17 mouse cellular contexts compared by ENCODE assay signal in genomic region chr12:45614509-45615150, GRCm38 (mm10).
DNase-seq lines count a peak whose midpoint lies in the region; ATAC-seq and TF ChIP-seq lines count a peak whose summit lies in the region.
"Had no signal": no experiment of that assay in that cellular context is flagged by ENCODE, and none has a peak within 500 bp of the region (broad histone marks: within the 10 kb centered on the region; RNA-seq: fewer than 3 reads in every experiment).

No protein-coding gene starts in this region.

- no peak overlapping the region for H3K4me3 ChIP-seq in kidney, embryonic 15.5 days (replicated peaks)
- H3K4me3 ChIP-seq in ES-E14 (ENCODE audit: insufficient read depth in 1 of 2, low read depth in 1 of 2, low read length in 2 of 2, poor library complexity in 1 of 2, severe bottlenecking in 1 of 2): no peak overlapping the region
- H3K4me3 ChIP-seq in forebrain, embryonic 14.5 days (ENCODE audit: low read depth, low read length): no peak overlapping the region
- H3K4me3 ChIP-seq in cerebellum, adult 2 months (replicated peaks; ENCODE audit: insufficient read depth, low read depth, low read length): no peak overlapping the region
- H3K4me3 ChIP-seq: heart, embryonic 10.5 days; liver, embryonic 12.5 days had no signal

- in situ Hi-C loops in ES-E14 (cut with MboI; ENCODE audit: low sequenced_read_pairs in 2 of 2, unreplicated experiment in 2 of 2): no loop called here

- H3K27ac ChIP-seq in kidney, embryonic 15.5 days: no peak overlapping the region
- no peak overlapping the region for H3K27ac ChIP-seq in ES-E14 (ENCODE audit: insufficient read depth, low read depth, low read length, poor library complexity, severe bottlenecking)
- H3K27ac ChIP-seq in forebrain, embryonic 14.5 days (ENCODE audit: low read depth, low read length): no peak overlapping the region
- H3K27ac ChIP-seq in cerebellum, adult 2 months (ENCODE audit: insufficient read depth, low read length): no peak overlapping the region
- H3K27ac ChIP-seq: heart, embryonic 10.5 days; liver, embryonic 12.5 days; stomach, postnatal 0 days had no signal

- H3K27me3 ChIP-seq in kidney, embryonic 15.5 days: no peaks in the 10 kb centered on the region
- no peaks in the 10 kb centered on the region for H3K27me3 ChIP-seq in forebrain, embryonic 14.5 days (replicated peaks; ENCODE audit: control insufficient read depth, insufficient read depth, low read length)
- no peaks in the 10 kb centered on the region for H3K27me3 ChIP-seq in cerebellum, adult 2 months (ENCODE audit: control insufficient read depth, insufficient read depth, low read length)
- H3K27me3 ChIP-seq: liver, embryonic 12.5 days had no signal

- peaks cover 6% of the 10 kb centered on the region for H3K4me1 ChIP-seq in kidney, embryonic 15.5 days
- H3K4me1 ChIP-seq in ES-E14 (ENCODE audit: control insufficient read depth in 2 of 2, insufficient read depth in 2 of 2, low read length in 2 of 2, poor library complexity in 1 of 2): peaks cover 2 to 3% of the 10 kb centered on the region in 2 experiments
- H3K4me1 ChIP-seq in forebrain, embryonic 14.5 days (ENCODE audit: control insufficient read depth, insufficient read depth, low read length): no peaks in the 10 kb centered on the region
- no peaks in the 10 kb centered on the region for H3K4me1 ChIP-seq in cerebellum, adult 2 months (ENCODE audit: control insufficient read depth, insufficient read depth, low read length)
- H3K4me1 ChIP-seq: heart, embryonic 10.5 days; liver, embryonic 12.5 days had no signal

- H3K36me3 ChIP-seq in kidney, embryonic 15.5 days: no peaks in the 10 kb centered on the region
- no peaks in the 10 kb centered on the region for H3K36me3 ChIP-seq in ES-E14 (ENCODE audit: control insufficient read depth, insufficient read depth, low read length, poor library complexity, severe bottlenecking)
- H3K36me3 ChIP-seq in forebrain, embryonic 14.5 days (ENCODE audit: control insufficient read depth, insufficient read depth, low read length): no peaks in the 10 kb centered on the region
- H3K36me3 ChIP-seq: heart, embryonic 10.5 days; liver, embryonic 12.5 days had no signal

- DNase-seq in kidney, postnatal 10 days: no peak
- peak; percentile 39 for DNase-seq in ES-E14 (ENCODE audit: low read depth, low spot score)
- peak; percentile 63 for DNase-seq in ZHBTc4 (ENCODE audit: low read depth, low spot score)
- peak; percentile 51 for DNase-seq in forebrain, embryonic 14.5 days (ENCODE audit: low spot score)
- DNase-seq in cerebellum, adult 2 months: no peak
- no peak for DNase-seq in cerebellum, adult 9-11 months
- DNase-seq: cerebellum, adult 9-10 months; gastrocnemius, postnatal 36 days; heart, postnatal 36 days; left cerebral cortex, postnatal 4 days; right cerebral cortex, postnatal 14 days; thymus, postnatal 25 days had no signal

- H3K9ac ChIP-seq in kidney, embryonic 15.5 days: no peak overlapping the region
- no peak overlapping the region for H3K9ac ChIP-seq in ES-E14 (ENCODE audit: insufficient read depth, low read depth, low read length, poor library complexity, severe bottlenecking)
- H3K9ac ChIP-seq in forebrain, embryonic 14.5 days (ENCODE audit: low read length): no peak overlapping the region
- H3K9ac ChIP-seq: liver, embryonic 12.5 days had no signal

- no peak overlapping the region for H3K4me2 ChIP-seq in kidney, embryonic 15.5 days
- no peak overlapping the region for H3K4me2 ChIP-seq in forebrain, embryonic 14.5 days (ENCODE audit: low read length)
- H3K4me2 ChIP-seq: liver, embryonic 12.5 days had no signal

- ATAC-seq in kidney, embryonic 15.5 days (replicated peaks; ENCODE audit: low FRiP score): peak; percentile 49
- ATAC-seq in forebrain, embryonic 14.5 days: peak; percentile 61
- ATAC-seq: CD4-positive, CD25-positive, alpha-beta regulatory T cell, adult 4 months; liver, embryonic 12.5 days had no signal

- 6% methylated on average over 1 of the region's 1 CpGs for WGBS in kidney, embryonic 15.5 days
- 3% methylated on average over 1 of the region's 1 CpGs for WGBS in forebrain, embryonic 14.5 days
- WGBS in cerebellum, adult 2 months: 13% methylated on average over 1 of the region's 1 CpGs

- no peak for TF ChIP-seq CTCF in cerebellum, adult 2 months (IDR thresholded peaks at IDR 0.05; ENCODE audit: borderline replicate concordance, insufficient read depth, low read depth, low read length)

- no peaks in the 10 kb centered on the region for H3K9me3 ChIP-seq in kidney, embryonic 15.5 days (replicated peaks)
- H3K9me3 ChIP-seq in ES-E14 (ENCODE audit: control insufficient read depth, insufficient read depth, low read depth, low read length): no peaks in the 10 kb centered on the region
- H3K9me3 ChIP-seq in forebrain, embryonic 14.5 days (replicated peaks; ENCODE audit: control insufficient read depth, low read length): no peaks in the 10 kb centered on the region
- H3K9me3 ChIP-seq: heart, embryonic 10.5 days; liver, embryonic 12.5 days had no signal

- TF ChIP-seq POLR2A in cerebellum, adult 2 months (IDR thresholded peaks at IDR 0.05; ENCODE audit: borderline replicate concordance, insufficient read depth, low read length): no peak

TF ChIP-seq in ES-E14, 5 proteins besides CTCF, POLR2A, EP300 and RAD21:
- TF ChIP-seq MAFK (IDR thresholded peaks at IDR 0.05; ENCODE audit: insufficient read depth, low read depth, low read length) (0 out of 2 replicates have a peak, but pooled peaks have one; percentile 26), ZC3H11A (IDR thresholded peaks at IDR 0.05; ENCODE audit: borderline replicate concordance, low read depth, low read length) (no peak)

Comparison
In these comparisons a context has a peak if more than half of its experiments do, and no peak if none do; other contexts are left out.
1. DNase-seq: peak in ES-E14 (single experiment), ZHBTc4 (single experiment) and forebrain, embryonic 14.5 days (single experiment); none in kidney, postnatal 10 days (single experiment), cerebellum, adult 2 months (0 of 2) and cerebellum, adult 9-11 months (single experiment).